Mouse (Mus musculus) G1E (cell line): ENCODE measurements at regions not wholly inside any gene's neighbourhood (a gene's known extent, or its start where the extent isn't known, plus 50 kb on each side); places are given as distances from the start of the nearest gene placed in this dataset.

ENCODE experiments used
- ATAC-seq: 2 replicates; pipeline ENCODE4 v1.8.0; 2016; ENCODE audit warnings: mild to moderate bottlenecking; ENCODE audit not compliant: insufficient number of reproducible peaks, poor library complexity, low FRiP score, severe bottlenecking; ENCODE audit errors: extremely low read depth
- DNase-seq: peaks from one replicate; pipeline ENCODE4 v3.0.0; 2012; ENCODE audit warnings: low spot score
- H3K27me3 ChIP-seq: 2 replicates; pipeline ENCODE4 v1.6.1; 2012; ENCODE audit warnings: mild to moderate bottlenecking, low read length, inconsistent platforms; ENCODE audit not compliant: insufficient read depth
- H3K36me3 ChIP-seq: replicated peaks from 2 replicates; pipeline ENCODE3; 2012; ENCODE audit warnings: mild to moderate bottlenecking, inconsistent platforms
- H3K4me1 ChIP-seq: 2 replicates; pipeline ENCODE4 v1.6.1; 2012; ENCODE audit warnings: low read depth, low read length, inconsistent platforms, mixed read lengths; ENCODE audit not compliant: insufficient read depth
- H3K4me3 ChIP-seq: 2 replicates; pipeline ENCODE4 v1.5.1; 2012; ENCODE audit warnings: low read depth, mild to moderate bottlenecking, inconsistent platforms, low read length, moderate library complexity, mixed read lengths
- H3K9me3 ChIP-seq: replicated peaks from 2 replicates; pipeline ENCODE4 v1.6.1; 2012; ENCODE audit warnings: inconsistent platforms
- CTCF ChIP-seq: IDR thresholded peaks from 2 replicates; pipeline ENCODE4 v1.5.1; 2012; ENCODE audit warnings: low read depth, low read length, inconsistent platforms, mixed read lengths
- GATA1 ChIP-seq: IDR thresholded peaks from 2 replicates; pipeline ENCODE4 v1.6.1; 2012; ENCODE audit warnings: borderline replicate concordance, low read length, inconsistent platforms, mixed read lengths
- GATA2 ChIP-seq: IDR thresholded peaks from 2 replicates; pipeline ENCODE4 v1.6.1; 2012; ENCODE audit warnings: low read depth, low read length, inconsistent platforms, borderline replicate concordance
- POLR2AphosphoS5 ChIP-seq: IDR thresholded peaks from 2 replicates; pipeline ENCODE4 v1.6.1; 2012; ENCODE audit warnings: low read depth, low read length, inconsistent platforms; ENCODE audit not compliant: insufficient replicate concordance
- TAL1 ChIP-seq: conservative IDR thresholded peaks from 2 replicates; pipeline ENCODE4 v1.6.1; 2012; ENCODE audit warnings: low read depth, low read length, inconsistent platforms, mixed read lengths

DNA sequence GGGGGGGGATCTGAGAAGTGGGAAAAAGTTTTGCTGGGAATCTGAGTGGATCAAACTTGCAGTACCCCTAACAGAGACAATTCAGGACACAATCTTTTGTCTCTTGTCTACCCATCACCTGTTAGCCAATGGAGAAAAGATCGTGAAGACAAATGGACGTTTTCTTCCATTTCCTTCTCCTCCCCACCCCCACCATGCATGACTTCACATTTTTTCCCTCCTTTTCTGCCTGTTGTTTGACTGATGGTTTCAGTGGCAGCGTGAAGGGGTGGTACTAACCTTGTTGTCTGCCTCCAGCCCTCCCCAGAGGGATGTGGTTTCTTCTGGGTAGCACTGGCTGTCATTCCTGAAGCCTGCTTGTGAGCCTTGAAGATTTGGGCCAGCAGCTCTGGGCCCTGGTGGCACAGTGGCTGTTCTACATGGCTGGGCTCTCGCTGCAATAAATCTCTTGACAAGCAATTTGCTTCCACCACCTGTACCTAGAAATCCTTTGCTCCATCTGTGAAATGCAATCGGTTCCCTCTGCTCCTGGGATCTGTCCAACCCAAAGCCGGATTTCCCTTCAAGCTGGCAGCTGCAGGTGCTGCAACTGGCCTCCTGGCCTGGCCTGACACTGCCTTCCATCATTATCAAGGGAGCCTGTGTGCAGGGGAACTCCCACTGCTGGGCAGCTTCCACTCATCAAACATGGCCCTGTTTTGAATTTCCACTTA is 69.8 kb upstream of the Sash1 start:
- no peaks in the 10 kb centered on the region for H3K27me3 ChIP-seq
- TF ChIP-seq POLR2AphosphoS5 (no peak), CTCF (no peak), TAL1 (no peak), GATA2 (no peak), GATA1 (no peak)
- DNase-seq (no peak), ATAC-seq (no peak)
- H3K4me3 ChIP-seq, result no peak overlapping the region
- no peaks in the 10 kb centered on the region for H3K36me3 ChIP-seq
- peaks cover 29% of the 10 kb centered on the region for H3K9me3 ChIP-seq
- H3K4me1 ChIP-seq, result no peaks in the 10 kb centered on the region

DNA sequence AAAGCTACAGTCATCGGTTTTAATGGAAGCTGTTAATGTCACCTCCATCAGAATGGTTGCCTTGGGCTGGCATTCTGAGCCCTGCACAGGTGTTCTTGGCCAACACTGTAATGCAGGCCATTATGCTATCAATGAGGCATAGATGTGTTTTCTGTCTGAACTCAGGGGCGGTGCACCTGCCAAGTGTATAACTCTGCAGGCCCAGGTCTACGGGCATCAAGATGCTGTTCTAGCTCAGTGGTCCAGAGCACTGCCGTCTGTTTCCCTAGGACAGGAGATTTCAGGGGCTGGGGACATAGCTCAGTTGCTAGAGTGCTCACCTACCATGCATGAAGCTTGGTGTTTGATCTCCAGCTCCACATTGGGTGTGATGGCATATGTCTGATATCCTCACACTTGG is 68.1 kb upstream of the Sash1 start:
- ATAC-seq, result no peak
- no peak for DNase-seq
- no peak overlapping the region for H3K4me3 ChIP-seq
- H3K4me1 ChIP-seq, result no peaks in the 10 kb centered on the region
- TF ChIP-seq GATA1 (no peak), GATA2 (no peak), TAL1 (no peak), POLR2AphosphoS5 (no peak), CTCF (no peak)
- H3K36me3 ChIP-seq, result no peaks in the 10 kb centered on the region
- peaks cover 23% of the 10 kb centered on the region for H3K9me3 ChIP-seq
- H3K27me3 ChIP-seq, result no peaks in the 10 kb centered on the region

DNA sequence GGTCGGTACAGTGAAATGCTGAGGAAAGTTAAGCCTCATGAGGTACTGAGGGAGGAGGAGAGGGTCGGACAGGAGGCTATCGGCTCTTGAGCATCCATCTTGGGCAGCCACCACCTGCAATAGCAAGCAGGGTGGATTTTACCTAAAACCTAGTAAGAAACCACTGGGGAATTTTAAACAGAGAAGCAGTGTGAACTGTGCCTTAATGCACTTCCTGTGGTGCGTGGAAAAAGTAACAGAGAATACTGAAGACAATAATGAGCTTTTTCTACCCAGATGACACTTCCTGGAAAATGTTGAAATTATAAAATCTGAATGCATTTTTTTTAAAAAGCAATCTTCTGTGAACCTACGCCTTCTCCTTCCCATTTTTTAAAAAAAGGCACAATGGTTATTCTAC is 67.1 kb upstream of the Sash1 start:
- Histone ChIP-seq H3K27me3 (no peaks in the 10 kb centered on the region), H3K9me3 (peaks cover 27% of the 10 kb centered on the region), H3K36me3 (no peaks in the 10 kb centered on the region), H3K4me1 (no peaks in the 10 kb centered on the region), H3K4me3 (no peak overlapping the region)
- ATAC-seq, result no peak
- TF ChIP-seq GATA1 (no peak), GATA2 (no peak), POLR2AphosphoS5 (no peak), TAL1 (no peak)
- DNase-seq, result no peak

DNA sequence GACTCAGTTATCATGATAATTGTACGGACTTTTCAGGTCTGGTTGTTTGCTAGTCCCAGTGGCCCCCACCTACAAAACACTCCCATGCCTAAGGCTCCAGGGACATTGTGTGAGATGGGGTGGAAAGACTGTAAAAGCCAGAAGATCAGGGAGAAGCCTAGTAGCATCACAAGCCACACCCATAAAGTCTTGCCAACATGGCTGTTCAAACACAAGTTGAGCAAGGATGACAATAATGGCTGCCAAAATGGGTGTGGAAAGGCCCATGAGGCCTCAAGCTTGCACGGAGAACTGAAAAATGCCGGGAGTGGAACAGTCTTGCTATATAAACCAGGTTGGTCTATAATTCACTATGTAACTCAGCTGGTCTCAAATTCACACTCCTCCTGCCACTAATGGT is 66.1 kb upstream of the Sash1 start:
- Histone ChIP-seq H3K4me3 (no peak overlapping the region), H3K9me3 (peaks cover 26% of the 10 kb centered on the region), H3K36me3 (no peaks in the 10 kb centered on the region), H3K4me1 (no peaks in the 10 kb centered on the region), H3K27me3 (no peaks in the 10 kb centered on the region)
- TF ChIP-seq CTCF, result no peak
- no peak for TF ChIP-seq POLR2AphosphoS5
- TF ChIP-seq GATA1, result no peak
- no peak for TF ChIP-seq GATA2
- no peak for TF ChIP-seq TAL1
- no peak for DNase-seq
- no peak for ATAC-seq

DNA sequence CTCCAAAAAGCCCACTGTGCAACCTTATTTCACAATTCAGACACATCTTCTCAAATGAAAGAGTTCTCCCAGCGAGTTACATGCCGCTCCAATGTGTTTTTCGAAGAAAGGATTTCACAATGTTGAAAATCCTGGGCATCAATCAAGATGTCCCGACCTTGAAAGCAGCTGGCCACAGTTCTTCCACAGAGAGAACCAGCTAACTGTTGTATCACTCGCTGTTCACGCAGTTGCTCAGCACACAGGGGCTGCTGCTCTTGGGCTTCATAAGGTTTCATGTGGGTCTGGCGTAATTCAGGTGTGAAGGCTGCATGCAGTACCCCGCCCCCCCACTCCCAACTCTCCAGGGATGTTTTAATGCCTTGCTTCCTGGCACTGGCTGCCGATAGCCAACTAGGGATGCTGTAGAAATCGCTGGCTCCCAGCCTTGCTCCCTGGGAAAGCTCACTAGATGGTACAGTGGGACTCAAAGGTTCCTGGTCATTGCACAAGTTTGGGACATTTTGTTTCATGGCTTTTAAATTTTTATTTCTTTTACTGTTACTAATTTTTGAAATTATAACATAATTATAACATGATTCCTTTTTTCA is 65.5 kb upstream of the Sash1 start:
- Histone ChIP-seq H3K27me3 (no peaks in the 10 kb centered on the region), H3K4me3 (no peak overlapping the region), H3K9me3 (peaks cover 26% of the 10 kb centered on the region), H3K36me3 (no peaks in the 10 kb centered on the region), H3K4me1 (no peaks in the 10 kb centered on the region)
- no peak for ATAC-seq
- no peak for TF ChIP-seq POLR2AphosphoS5
- TF ChIP-seq CTCF, result no peak
- TF ChIP-seq GATA2, result no peak
- TF ChIP-seq GATA1, result no peak
- no peak for TF ChIP-seq TAL1
- no peak for DNase-seq

DNA sequence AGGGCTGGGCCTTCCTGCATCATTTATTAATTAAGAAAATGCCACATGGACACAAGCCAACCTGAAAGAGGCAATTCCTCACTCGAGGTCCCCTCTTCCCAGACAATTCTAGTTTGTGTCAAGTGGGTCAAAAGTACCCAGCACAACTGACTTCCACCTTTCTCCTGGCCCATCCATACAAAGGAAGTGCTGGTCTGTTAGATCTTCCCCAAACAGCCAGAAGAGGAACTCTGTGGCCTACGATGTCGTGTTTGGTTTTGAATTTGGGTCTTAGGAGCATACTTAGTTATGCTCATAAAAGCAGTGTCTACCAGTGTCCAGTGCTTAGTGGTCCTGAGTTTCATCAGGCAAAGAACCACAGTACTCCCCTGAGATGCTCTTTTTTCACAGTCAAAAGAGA is 62.4 kb upstream of the Sash1 start:
- no peaks in the 10 kb centered on the region for H3K4me1 ChIP-seq
- no peak for ATAC-seq
- peaks cover 22% of the 10 kb centered on the region for H3K9me3 ChIP-seq
- no peaks in the 10 kb centered on the region for H3K36me3 ChIP-seq
- no peaks in the 10 kb centered on the region for H3K27me3 ChIP-seq
- DNase-seq, result no peak
- H3K4me3 ChIP-seq, result no peak overlapping the region
- TF ChIP-seq POLR2AphosphoS5 (no peak), CTCF (no peak), GATA1 (no peak), TAL1 (no peak), GATA2 (no peak)

DNA sequence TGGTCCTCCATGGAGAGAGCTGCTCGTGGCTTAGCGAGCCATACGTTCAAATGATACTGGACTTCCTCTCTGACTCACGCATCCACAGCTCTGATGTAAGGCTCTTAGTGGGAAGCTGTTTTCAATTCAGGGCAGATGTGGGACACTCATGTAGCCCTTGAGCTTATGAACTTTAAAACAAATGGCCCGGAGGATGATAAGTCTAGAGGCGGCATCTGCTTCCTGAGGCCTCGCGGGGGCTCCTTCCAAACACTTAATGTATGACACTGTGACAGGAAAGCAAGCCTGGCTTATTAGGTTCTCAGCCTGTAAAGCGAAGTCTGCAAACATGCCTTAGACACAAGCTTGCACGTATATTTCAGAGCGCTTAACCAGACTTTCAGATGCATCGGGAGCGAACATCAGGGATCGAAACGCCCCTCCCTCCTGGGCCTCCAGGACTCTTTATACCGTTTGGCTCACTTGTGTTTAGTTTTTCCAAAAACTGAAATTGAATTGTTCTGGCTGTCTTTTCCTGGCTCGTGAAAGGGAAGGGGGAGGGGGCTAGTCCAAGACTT is 59.4 kb upstream of the Sash1 start:
- Histone ChIP-seq H3K4me3 (no peak overlapping the region), H3K27me3 (no peaks in the 10 kb centered on the region), H3K4me1 (no peaks in the 10 kb centered on the region), H3K9me3 (peaks cover 14% of the 10 kb centered on the region), H3K36me3 (no peaks in the 10 kb centered on the region)
- TF ChIP-seq GATA2 (no peak), TAL1 (no peak), GATA1 (no peak), CTCF (no peak), POLR2AphosphoS5 (no peak)
- DNase-seq (no peak), ATAC-seq (no peak)
